Mouse (Mus musculus): ENCODE data around the gene Bub1b. TPM values are rescaled to one million over a fixed set of nuclear protein-coding genes. Genes with fewer than 3 reads are reported as not detected.
"Not testable (repeated sequence)": the region's sequence is repeated elsewhere in the genome, so short reads cannot be mapped to it uniquely, and the experiment has no call there.

The Bub1b gene
- polyA plus RNA-seq, 1 experiment, result 25.6 TPM

GRCm38 (mm10) chr2:118554356-118554990 lies 43.5 kb upstream of the Bub1b start:
- H3K36me3 ChIP-seq (ENCODE audit: control insufficient read depth, insufficient read depth); H3K27me3 ChIP-seq (ENCODE audit: control insufficient read depth, insufficient read depth, insufficient read length); H3K4me3 ChIP-seq; H3K79me2 ChIP-seq (ENCODE audit: control insufficient read depth, insufficient read depth); H3ac ChIP-seq (ENCODE audit: control insufficient read depth, insufficient read length): not testable (repeated sequence)
- TF ChIP-seq MYOD1 (IDR thresholded peaks at IDR 0.05; ENCODE audit: control insufficient read depth in 1 of 3, insufficient read length in 2 of 3, low read depth in 2 of 3), result peak in 1 of 3 experiments; percentile 52
- peak in 1 of 3 experiments; percentile 56 for TF ChIP-seq MYOG (IDR thresholded peaks at IDR 0.05; ENCODE audit: control insufficient read depth in 1 of 3, insufficient read depth in 1 of 3, insufficient read length in 2 of 3, low read depth in 2 of 3)
- H3K4me2 ChIP-seq (ENCODE audit: low read depth), result peak overlapping the region; percentile 12

- no peak overlapping the region for H3ac ChIP-seq (ENCODE audit: control insufficient read depth, insufficient read length)
Measured at GRCm38 (mm10) chr2:118558426-118558825, 39.6 kb upstream of the Bub1b start.

GRCm38 (mm10) chr2:118562015-118562414 lies 36.0 kb upstream of the Bub1b start:
- TF ChIP-seq TCF3 (IDR thresholded peaks at IDR 0.05; ENCODE audit: insufficient read length, low read depth), result no peak
- TF ChIP-seq MYOG (IDR thresholded peaks at IDR 0.05; ENCODE audit: control insufficient read depth in 1 of 3, insufficient read depth in 1 of 3, insufficient read length in 2 of 3, low read depth in 2 of 3), result no peak
- TF ChIP-seq REST (IDR thresholded peaks at IDR 0.05; ENCODE audit: insufficient read depth, insufficient read length), result no peak
- no peak for TF ChIP-seq POLR2A (IDR thresholded peaks at IDR 0.05; ENCODE audit: insufficient read length, low read depth)
- no peak for TF ChIP-seq CEBPB (IDR thresholded peaks at IDR 0.05; ENCODE audit: insufficient read depth, poor library complexity, severe bottlenecking)
- TF ChIP-seq E2F4 (IDR thresholded peaks at IDR 0.05; ENCODE audit: insufficient read depth), result no peak
- no peak for TF ChIP-seq MAX (IDR thresholded peaks at IDR 0.05; ENCODE audit: low read depth)
- TF ChIP-seq SRF (IDR thresholded peaks at IDR 0.05; ENCODE audit: control insufficient read depth, insufficient read length, low read depth), result no peak
- no peak for TF ChIP-seq USF1 (IDR thresholded peaks at IDR 0.05; ENCODE audit: low read depth)
- TF ChIP-seq TCF12 (IDR thresholded peaks at IDR 0.05; ENCODE audit: insufficient read depth, poor library complexity, severe bottlenecking), result no peak
- no peak for TF ChIP-seq MYOD1 (IDR thresholded peaks at IDR 0.05; ENCODE audit: control insufficient read depth in 1 of 3, insufficient read length in 2 of 3, low read depth in 2 of 3)
- TF ChIP-seq POLR2AphosphoS2 (IDR thresholded peaks at IDR 0.05; ENCODE audit: insufficient read length, low read depth), result no peak
- Histone ChIP-seq H3K36me3 (ENCODE audit: control insufficient read depth, insufficient read depth) (no peaks in the 10 kb centered on the region), H3ac (ENCODE audit: control insufficient read depth, insufficient read length) (no peak overlapping the region), H3K4me2 (ENCODE audit: low read depth) (no peak overlapping the region), H3K4me3 (no peak overlapping the region), H3K79me2 (ENCODE audit: control insufficient read depth, insufficient read depth) (no peaks in the 10 kb centered on the region), H3K27me3 (ENCODE audit: control insufficient read depth, insufficient read depth, insufficient read length) (no peaks in the 10 kb centered on the region)

More at GRCm38 (mm10) chr2:118558426-118558825, 39.6 kb upstream of the Bub1b start:
- Histone ChIP-seq H3K4me3 (no peak overlapping the region), H3K27me3 (ENCODE audit: control insufficient read depth, insufficient read depth, insufficient read length) (no peaks in the 10 kb centered on the region), H3K4me2 (ENCODE audit: low read depth) (no peak overlapping the region), H3K36me3 (ENCODE audit: control insufficient read depth, insufficient read depth) (no peaks in the 10 kb centered on the region), H3K79me2 (ENCODE audit: control insufficient read depth, insufficient read depth) (no peaks in the 10 kb centered on the region)
- TF ChIP-seq POLR2AphosphoS2 (IDR thresholded peaks at IDR 0.05; ENCODE audit: insufficient read length, low read depth) (no peak), E2F4 (IDR thresholded peaks at IDR 0.05; ENCODE audit: insufficient read depth) (no peak), USF1 (IDR thresholded peaks at IDR 0.05; ENCODE audit: low read depth) (no peak), CEBPB (IDR thresholded peaks at IDR 0.05; ENCODE audit: insufficient read depth, poor library complexity, severe bottlenecking) (no peak), MAX (IDR thresholded peaks at IDR 0.05; ENCODE audit: low read depth) (no peak), REST (IDR thresholded peaks at IDR 0.05; ENCODE audit: insufficient read depth, insufficient read length) (no peak), TCF3 (IDR thresholded peaks at IDR 0.05; ENCODE audit: insufficient read length, low read depth) (no peak), POLR2A (IDR thresholded peaks at IDR 0.05; ENCODE audit: insufficient read length, low read depth) (no peak), MYOG (IDR thresholded peaks at IDR 0.05; ENCODE audit: control insufficient read depth in 1 of 3, insufficient read depth in 1 of 3, insufficient read length in 2 of 3, low read depth in 2 of 3) (no peak), SRF (IDR thresholded peaks at IDR 0.05; ENCODE audit: control insufficient read depth, insufficient read length, low read depth) (no peak), TCF12 (IDR thresholded peaks at IDR 0.05; ENCODE audit: insufficient read depth, poor library complexity, severe bottlenecking) (no peak), MYOD1 (IDR thresholded peaks at IDR 0.05; ENCODE audit: control insufficient read depth in 1 of 3, insufficient read length in 2 of 3, low read depth in 2 of 3) (no peak)

GRCm38 (mm10) chr2:118562431-118562830 lies 35.6 kb upstream of the Bub1b start:
- no peaks in the 10 kb centered on the region for H3K27me3 ChIP-seq (ENCODE audit: control insufficient read depth, insufficient read depth, insufficient read length)
- no peaks in the 10 kb centered on the region for H3K79me2 ChIP-seq (ENCODE audit: control insufficient read depth, insufficient read depth)
- TF ChIP-seq MYOD1 (IDR thresholded peaks at IDR 0.05; ENCODE audit: control insufficient read depth in 1 of 3, insufficient read length in 2 of 3, low read depth in 2 of 3) (no peak), SRF (IDR thresholded peaks at IDR 0.05; ENCODE audit: control insufficient read depth, insufficient read length, low read depth) (no peak), CEBPB (IDR thresholded peaks at IDR 0.05; ENCODE audit: insufficient read depth, poor library complexity, severe bottlenecking) (no peak), MAX (IDR thresholded peaks at IDR 0.05; ENCODE audit: low read depth) (no peak), POLR2AphosphoS2 (IDR thresholded peaks at IDR 0.05; ENCODE audit: insufficient read length, low read depth) (no peak), TCF3 (IDR thresholded peaks at IDR 0.05; ENCODE audit: insufficient read length, low read depth) (no peak)
- no peak overlapping the region for H3K4me2 ChIP-seq (ENCODE audit: low read depth)
- no peak overlapping the region for H3ac ChIP-seq (ENCODE audit: control insufficient read depth, insufficient read length)
- no peaks in the 10 kb centered on the region for H3K36me3 ChIP-seq (ENCODE audit: control insufficient read depth, insufficient read depth)
- H3K4me3 ChIP-seq, result no peak overlapping the region

- Histone ChIP-seq H3K4me2 (ENCODE audit: low read depth) (no peak overlapping the region), H3ac (ENCODE audit: control insufficient read depth, insufficient read length) (no peak overlapping the region), H3K79me2 (ENCODE audit: control insufficient read depth, insufficient read depth) (no peaks in the 10 kb centered on the region), H3K4me3 (no peak overlapping the region), H3K36me3 (ENCODE audit: control insufficient read depth, insufficient read depth) (no peaks in the 10 kb centered on the region), H3K27me3 (ENCODE audit: control insufficient read depth, insufficient read depth, insufficient read length) (no peaks in the 10 kb centered on the region)
- TF ChIP-seq TCF3 (IDR thresholded peaks at IDR 0.05; ENCODE audit: insufficient read length, low read depth) (no peak), MAX (IDR thresholded peaks at IDR 0.05; ENCODE audit: low read depth) (no peak), POLR2AphosphoS2 (IDR thresholded peaks at IDR 0.05; ENCODE audit: insufficient read length, low read depth) (no peak), CEBPB (IDR thresholded peaks at IDR 0.05; ENCODE audit: insufficient read depth, poor library complexity, severe bottlenecking) (no peak), SRF (IDR thresholded peaks at IDR 0.05; ENCODE audit: control insufficient read depth, insufficient read length, low read depth) (no peak), MYOD1 (IDR thresholded peaks at IDR 0.05; ENCODE audit: control insufficient read depth in 1 of 3, insufficient read length in 2 of 3, low read depth in 2 of 3) (no peak), USF1 (IDR thresholded peaks at IDR 0.05; ENCODE audit: low read depth) (no peak), TCF12 (IDR thresholded peaks at IDR 0.05; ENCODE audit: insufficient read depth, poor library complexity, severe bottlenecking) (no peak)
Measured at GRCm38 (mm10) chr2:118567179-118567578, 30.8 kb upstream of the Bub1b start.
